Mouse (Mus musculus): ENCODE measurements around the gene Tff1. TPM values are rescaled to one million over a fixed set of nuclear protein-coding genes. Genes with fewer than 3 reads are reported as not detected.

Tff1 gene
- polyA plus RNA-seq, 1 experiment from 2014 or later = not detected

DNA sequence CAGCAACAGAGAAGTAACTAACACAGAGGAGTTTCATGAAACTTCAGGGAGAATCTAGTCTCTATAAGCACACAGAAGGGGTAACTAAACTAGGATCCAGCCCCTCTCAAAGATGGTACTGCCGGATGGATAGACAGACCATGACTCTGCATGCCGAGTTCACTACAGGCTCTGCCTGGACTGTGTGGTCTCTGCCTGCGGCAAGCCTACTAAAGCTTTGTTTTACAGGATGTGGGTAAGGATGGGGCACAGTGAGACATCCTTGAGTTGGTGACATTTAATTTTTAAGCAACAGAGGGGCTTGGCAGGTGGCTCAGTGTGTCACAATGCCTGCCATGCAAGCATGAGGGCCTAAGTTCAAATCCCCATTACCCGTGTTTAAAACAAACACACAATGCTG lies 11.2 kb upstream of the Tff1 start:
- Histone ChIP-seq H3K4me3 (ENCODE audit: low read depth, low read length) (no peak overlapping the region), H3K27me3 (ENCODE audit: control insufficient read depth, insufficient read depth, low read length) (no peaks in the 10 kb centered on the region), H3K9me3 (replicated peaks; ENCODE audit: control insufficient read depth, low read length) (no peaks in the 10 kb centered on the region), H3K4me1 (ENCODE audit: control insufficient read depth, insufficient read depth, low read length) (no peaks in the 10 kb centered on the region), H3K4me2 (ENCODE audit: low read depth, low read length) (no peak overlapping the region), H3K36me3 (replicated peaks; ENCODE audit: control insufficient read depth, insufficient read depth, low read depth, low read length) (no peaks in the 10 kb centered on the region), H3K27ac (replicated peaks; ENCODE audit: low read depth, low read length) (no peak overlapping the region), H3K9ac (replicated peaks; ENCODE audit: low read length) (no peak overlapping the region)
- 91% methylated on average over 4 of the region's 4 CpGs for WGBS
- ATAC-seq (replicated peaks; ENCODE audit: insufficient number of reproducible peaks, low FRiP score, low TSS enrichment, low read depth) (no peak), DNase-seq (ENCODE audit: low spot score) (no peak)

DNA sequence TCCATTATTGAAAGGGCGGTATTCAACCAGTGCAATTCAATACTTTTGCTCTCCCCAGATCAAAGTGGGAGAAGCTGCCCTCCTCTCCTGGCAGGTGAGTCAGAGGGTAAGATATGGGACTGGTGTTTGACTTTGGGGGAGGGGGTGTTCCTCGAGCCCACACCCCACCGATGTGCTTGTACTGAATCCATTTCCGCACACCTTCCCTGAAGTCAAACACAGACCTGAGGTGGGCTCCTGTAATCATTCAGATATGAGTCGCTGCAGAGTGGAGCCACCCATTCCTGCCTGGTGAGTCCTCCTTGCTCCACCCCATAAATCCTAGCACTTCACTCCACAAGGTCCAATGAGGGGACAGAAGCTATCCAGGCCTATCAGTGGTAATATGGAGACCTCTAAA lies 4.7 kb upstream of the Tff1 start:
- H3K27me3 ChIP-seq (ENCODE audit: control insufficient read depth, insufficient read depth, low read length) = no peaks in the 10 kb centered on the region
- H3K4me1 ChIP-seq (ENCODE audit: control insufficient read depth, insufficient read depth, low read length) = no peaks in the 10 kb centered on the region
- H3K9me3 ChIP-seq (replicated peaks; ENCODE audit: control insufficient read depth, low read length) = no peaks in the 10 kb centered on the region
- H3K27ac ChIP-seq (replicated peaks; ENCODE audit: low read depth, low read length) = no peak overlapping the region
- H3K36me3 ChIP-seq (replicated peaks; ENCODE audit: control insufficient read depth, insufficient read depth, low read depth, low read length) = no peaks in the 10 kb centered on the region
- H3K4me3 ChIP-seq (ENCODE audit: low read depth, low read length) = no peak overlapping the region
- 80% methylated on average over 5 of the region's 5 CpGs for WGBS
- H3K4me2 ChIP-seq (ENCODE audit: low read depth, low read length) = no peak overlapping the region
- DNase-seq (ENCODE audit: low spot score) = no peak
- no peak for ATAC-seq (replicated peaks; ENCODE audit: insufficient number of reproducible peaks, low FRiP score, low TSS enrichment, low read depth)
- no peak overlapping the region for H3K9ac ChIP-seq (replicated peaks; ENCODE audit: low read length)

DNA sequence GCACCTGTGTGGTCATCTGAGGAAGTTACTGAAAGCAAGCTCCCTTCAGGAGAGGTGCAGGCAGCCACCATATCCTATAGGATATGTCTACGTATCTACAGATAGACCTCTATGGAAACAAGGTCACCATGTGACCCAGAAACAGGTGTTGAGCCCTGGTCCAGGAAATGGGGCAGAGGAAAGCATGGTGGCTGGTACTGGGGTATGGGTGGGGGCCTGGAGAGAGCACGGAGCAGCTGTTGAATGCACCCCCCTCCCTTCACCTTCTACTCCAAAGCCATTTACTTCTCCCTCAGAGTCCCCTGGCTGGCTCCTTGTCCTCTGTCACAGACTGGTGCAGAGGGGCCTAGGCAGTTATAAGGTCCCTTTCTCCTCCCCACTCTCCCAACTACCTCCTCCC lies 1.3 kb downstream of the Tff1 start:
- 79% methylated on average over 2 of the region's 2 CpGs for WGBS
- H3K9ac ChIP-seq (replicated peaks; ENCODE audit: low read length) = no peak overlapping the region

DNA sequence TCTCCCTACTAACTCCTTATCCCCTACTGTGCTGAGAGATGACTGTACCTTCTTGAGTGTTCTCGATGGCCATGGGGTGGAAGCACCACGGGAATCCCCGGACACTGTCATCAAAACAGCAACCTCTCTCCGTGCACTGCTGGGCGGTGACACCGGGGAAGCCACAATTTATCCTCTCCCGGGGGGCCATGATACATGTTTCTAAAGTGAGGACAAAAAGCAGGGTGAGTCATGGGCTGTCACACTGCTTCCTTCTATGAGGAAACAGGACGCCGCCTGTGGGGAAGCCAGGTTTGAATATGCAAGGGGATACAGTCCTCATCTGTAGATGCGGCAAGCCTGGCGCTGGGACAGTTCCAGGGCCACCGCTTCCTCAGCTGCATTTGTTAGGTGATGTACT lies 2.5 kb downstream of the Tff1 start:
- Histone ChIP-seq H3K27me3 (ENCODE audit: control insufficient read depth, insufficient read depth, low read length) (no peaks in the 10 kb centered on the region), H3K9ac (replicated peaks; ENCODE audit: low read length) (no peak overlapping the region), H3K36me3 (replicated peaks; ENCODE audit: control insufficient read depth, insufficient read depth, low read depth, low read length) (no peaks in the 10 kb centered on the region), H3K4me3 (ENCODE audit: low read depth, low read length) (no peak overlapping the region), H3K9me3 (replicated peaks; ENCODE audit: control insufficient read depth, low read length) (no peaks in the 10 kb centered on the region), H3K4me2 (ENCODE audit: low read depth, low read length) (no peak overlapping the region), H3K4me1 (ENCODE audit: control insufficient read depth, insufficient read depth, low read length) (no peaks in the 10 kb centered on the region), H3K27ac (replicated peaks; ENCODE audit: low read depth, low read length) (no peak overlapping the region)
- 89% methylated on average over 12 of the region's 12 CpGs for WGBS
- DNase-seq (ENCODE audit: low spot score) (no peak), ATAC-seq (replicated peaks; ENCODE audit: insufficient number of reproducible peaks, low FRiP score, low TSS enrichment, low read depth) (no peak)

More for the DNA sequence above, 1.3 kb downstream of the Tff1 start:
- H3K36me3 ChIP-seq (replicated peaks; ENCODE audit: control insufficient read depth, insufficient read depth, low read depth, low read length) = no peaks in the 10 kb centered on the region
- H3K4me3 ChIP-seq (ENCODE audit: low read depth, low read length) = no peak overlapping the region
- H3K27ac ChIP-seq (replicated peaks; ENCODE audit: low read depth, low read length) = no peak overlapping the region
- no peak overlapping the region for H3K4me2 ChIP-seq (ENCODE audit: low read depth, low read length)
- DNase-seq (ENCODE audit: low spot score) = no peak
- ATAC-seq (replicated peaks; ENCODE audit: insufficient number of reproducible peaks, low FRiP score, low TSS enrichment, low read depth) = no peak
- no peaks in the 10 kb centered on the region for H3K4me1 ChIP-seq (ENCODE audit: control insufficient read depth, insufficient read depth, low read length)
- H3K9me3 ChIP-seq (replicated peaks; ENCODE audit: control insufficient read depth, low read length) = no peaks in the 10 kb centered on the region
- no peaks in the 10 kb centered on the region for H3K27me3 ChIP-seq (ENCODE audit: control insufficient read depth, insufficient read depth, low read length)

DNA sequence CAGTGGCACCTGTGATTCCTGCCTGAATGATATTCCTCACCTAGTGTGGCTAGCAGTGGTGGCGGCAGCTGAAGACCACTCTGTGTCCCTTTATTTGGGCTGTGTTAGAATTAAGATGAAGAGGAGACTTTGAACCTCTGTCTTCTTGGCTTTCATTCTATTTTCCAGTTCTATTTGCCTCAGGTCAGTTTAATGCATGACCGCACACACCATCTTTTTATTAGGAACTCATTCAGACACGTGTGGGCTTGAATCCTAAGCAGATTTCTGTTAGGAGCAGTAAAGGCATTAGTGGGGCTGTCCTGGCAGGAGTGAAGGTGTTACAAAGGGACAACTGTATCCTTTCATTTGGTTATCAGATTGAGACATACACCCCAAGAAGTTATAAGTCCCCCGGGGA lies 4.8 kb downstream of the Tff1 start:
- no peak for DNase-seq (ENCODE audit: low spot score)
- ATAC-seq (replicated peaks; ENCODE audit: insufficient number of reproducible peaks, low FRiP score, low TSS enrichment, low read depth) = no peak
- WGBS = 84% methylated on average over 4 of the region's 4 CpGs

DNA sequence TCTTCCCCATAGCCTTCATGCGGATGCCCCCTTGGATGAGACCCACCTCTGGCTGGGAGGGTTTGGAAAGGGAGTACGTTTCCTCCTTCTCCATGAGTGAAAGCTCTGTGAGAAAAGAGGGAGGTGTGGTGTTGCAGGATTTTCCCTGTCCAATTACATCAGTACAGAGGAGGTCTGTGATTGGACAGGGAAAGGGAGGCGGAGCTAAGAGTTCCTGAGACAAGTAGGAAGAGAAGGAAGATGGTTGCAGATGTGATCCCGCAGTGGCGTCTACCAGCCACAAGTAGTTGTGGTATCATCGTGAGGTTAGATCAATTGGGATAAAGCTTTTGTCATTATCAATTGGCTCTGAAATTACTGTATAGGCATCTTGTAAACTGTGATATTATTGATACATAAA lies 7.2 kb downstream of the Tff1 start:
- ATAC-seq (replicated peaks; ENCODE audit: insufficient number of reproducible peaks, low FRiP score, low TSS enrichment, low read depth) = no peak
- H3K9me3 ChIP-seq (replicated peaks; ENCODE audit: control insufficient read depth, low read length) = no peaks in the 10 kb centered on the region
- no peak overlapping the region for H3K9ac ChIP-seq (replicated peaks; ENCODE audit: low read length)
- H3K27me3 ChIP-seq (ENCODE audit: control insufficient read depth, insufficient read depth, low read length) = no peaks in the 10 kb centered on the region
- WGBS = 77% methylated on average over 6 of the region's 6 CpGs
- H3K4me2 ChIP-seq (ENCODE audit: low read depth, low read length) = no peak overlapping the region
- DNase-seq (ENCODE audit: low spot score) = no peak
- H3K36me3 ChIP-seq (replicated peaks; ENCODE audit: control insufficient read depth, insufficient read depth, low read depth, low read length) = no peaks in the 10 kb centered on the region
- no peak overlapping the region for H3K27ac ChIP-seq (replicated peaks; ENCODE audit: low read depth, low read length)
- no peaks in the 10 kb centered on the region for H3K4me1 ChIP-seq (ENCODE audit: control insufficient read depth, insufficient read depth, low read length)
- H3K4me3 ChIP-seq (ENCODE audit: low read depth, low read length) = no peak overlapping the region

More for the DNA sequence above, 4.8 kb downstream of the Tff1 start:
- Histone ChIP-seq H3K9me3 (replicated peaks; ENCODE audit: control insufficient read depth, low read length) (no peaks in the 10 kb centered on the region), H3K4me1 (ENCODE audit: control insufficient read depth, insufficient read depth, low read length) (no peaks in the 10 kb centered on the region), H3K4me2 (ENCODE audit: low read depth, low read length) (no peak overlapping the region), H3K36me3 (replicated peaks; ENCODE audit: control insufficient read depth, insufficient read depth, low read depth, low read length) (no peaks in the 10 kb centered on the region), H3K27me3 (ENCODE audit: control insufficient read depth, insufficient read depth, low read length) (no peaks in the 10 kb centered on the region), H3K4me3 (ENCODE audit: low read depth, low read length) (no peak overlapping the region), H3K9ac (replicated peaks; ENCODE audit: low read length) (no peak overlapping the region), H3K27ac (replicated peaks; ENCODE audit: low read depth, low read length) (no peak overlapping the region)

DNA sequence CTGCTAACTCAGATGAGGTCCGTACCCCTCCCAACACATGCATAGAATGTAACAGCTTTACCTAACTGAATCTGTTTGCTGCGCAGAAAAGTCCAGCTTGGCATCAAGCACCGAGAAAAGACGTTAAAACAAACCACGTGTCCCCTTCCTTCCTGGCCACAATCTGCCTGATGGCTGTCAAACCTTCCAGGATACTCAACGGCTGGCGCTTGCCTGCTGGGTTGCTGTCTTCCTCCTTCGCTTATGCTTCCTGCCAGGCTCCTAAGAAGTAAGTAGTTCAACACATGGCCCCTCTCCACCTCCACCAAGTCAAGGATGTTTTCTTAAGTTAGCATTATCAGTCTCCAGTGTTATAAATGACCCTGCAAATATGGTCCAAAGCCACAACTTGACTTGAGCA lies 11.3 kb downstream of the Tff1 start:
- Histone ChIP-seq H3K9me3 (replicated peaks; ENCODE audit: control insufficient read depth, low read length) (no peaks in the 10 kb centered on the region), H3K27ac (replicated peaks; ENCODE audit: low read depth, low read length) (no peak overlapping the region), H3K4me1 (ENCODE audit: control insufficient read depth, insufficient read depth, low read length) (no peaks in the 10 kb centered on the region), H3K9ac (replicated peaks; ENCODE audit: low read length) (no peak overlapping the region), H3K4me2 (ENCODE audit: low read depth, low read length) (no peak overlapping the region), H3K36me3 (replicated peaks; ENCODE audit: control insufficient read depth, insufficient read depth, low read depth, low read length) (no peaks in the 10 kb centered on the region), H3K4me3 (ENCODE audit: low read depth, low read length) (no peak overlapping the region), H3K27me3 (ENCODE audit: control insufficient read depth, insufficient read depth, low read length) (no peaks in the 10 kb centered on the region)
- WGBS = 81% methylated on average over 8 of the region's 8 CpGs
- no peak for DNase-seq (ENCODE audit: low spot score)
- no peak for ATAC-seq (replicated peaks; ENCODE audit: insufficient number of reproducible peaks, low FRiP score, low TSS enrichment, low read depth)

DNA sequence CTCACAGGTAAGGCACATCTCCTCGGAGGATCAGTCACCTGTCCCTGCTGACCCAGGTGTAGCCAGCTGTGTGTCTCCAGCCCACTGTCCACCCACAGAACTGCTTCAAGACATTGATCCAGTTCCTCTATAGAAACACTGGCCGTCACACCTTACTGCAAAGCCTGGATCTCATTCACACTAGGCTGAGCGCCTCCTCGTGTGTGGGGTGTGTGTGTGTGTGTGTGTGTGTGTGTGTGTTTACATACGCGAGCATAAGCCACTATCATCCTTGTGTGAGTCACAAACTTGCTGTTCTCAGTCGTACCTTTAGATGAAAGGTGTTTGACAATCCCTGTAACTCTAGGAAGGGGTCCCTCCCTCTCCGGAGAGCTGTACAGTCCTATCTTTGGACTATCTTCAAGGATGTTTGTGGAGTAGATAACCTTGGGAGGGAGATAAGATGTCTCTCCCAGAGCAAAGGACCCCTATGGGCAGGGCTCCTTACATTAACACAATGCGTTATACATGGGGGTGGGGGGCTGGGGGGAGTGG lies 12.0 kb downstream of the Tff1 start:
- ATAC-seq (replicated peaks; ENCODE audit: insufficient number of reproducible peaks, low FRiP score, low TSS enrichment, low read depth) = no peak
- no peak for DNase-seq (ENCODE audit: low spot score)
- H3K4me2 ChIP-seq (ENCODE audit: low read depth, low read length) = no peak overlapping the region
- no peak overlapping the region for H3K27ac ChIP-seq (replicated peaks; ENCODE audit: low read depth, low read length)
- H3K4me3 ChIP-seq (ENCODE audit: low read depth, low read length) = no peak overlapping the region
- no peaks in the 10 kb centered on the region for H3K27me3 ChIP-seq (ENCODE audit: control insufficient read depth, insufficient read depth, low read length)
- no peaks in the 10 kb centered on the region for H3K36me3 ChIP-seq (replicated peaks; ENCODE audit: control insufficient read depth, insufficient read depth, low read depth, low read length)
- H3K9ac ChIP-seq (replicated peaks; ENCODE audit: low read length) = no peak overlapping the region
- no peaks in the 10 kb centered on the region for H3K4me1 ChIP-seq (ENCODE audit: control insufficient read depth, insufficient read depth, low read length)
- no peaks in the 10 kb centered on the region for H3K9me3 ChIP-seq (replicated peaks; ENCODE audit: control insufficient read depth, low read length)
- 83% methylated on average over 9 of the region's 9 CpGs for WGBS

Measured in embryonic facial prominence, embryonic 11.5 days (tissue).